Mouse (Mus musculus) C2C12 (cell line): ENCODE measurements around the gene Atrnl1.
A peak's percentile ranks its signal among the peaks of the same experiment; 100 is the strongest.

ENCODE experiments used
- CTCF ChIP-seq: IDR thresholded peaks from one replicate; pipeline ENCODE4 v1.5.1; 2011; ENCODE audit not compliant: control insufficient read depth, insufficient read depth, insufficient read length
- MAX ChIP-seq: IDR thresholded peaks from one replicate; pipeline ENCODE4 v1.6.1; 2011; ENCODE audit warnings: mild to moderate bottlenecking, control low read depth
- MYOD1 ChIP-seq: IDR thresholded peaks from one replicate; pipeline ENCODE4 v1.6.1; 2011; ENCODE audit warnings: low read depth; ENCODE audit not compliant: control insufficient read depth, insufficient read length
- MYOG ChIP-seq: IDR thresholded peaks from one replicate; pipeline ENCODE4 v1.6.1; 2011; ENCODE audit not compliant: control insufficient read depth, insufficient read length; ENCODE audit errors: extremely low read depth
- USF1 ChIP-seq: IDR thresholded peaks from one replicate; pipeline ENCODE4 v1.6.1; 2011; ENCODE audit warnings: low read depth, mild to moderate bottlenecking, control low read depth, moderate library complexity

DNA sequence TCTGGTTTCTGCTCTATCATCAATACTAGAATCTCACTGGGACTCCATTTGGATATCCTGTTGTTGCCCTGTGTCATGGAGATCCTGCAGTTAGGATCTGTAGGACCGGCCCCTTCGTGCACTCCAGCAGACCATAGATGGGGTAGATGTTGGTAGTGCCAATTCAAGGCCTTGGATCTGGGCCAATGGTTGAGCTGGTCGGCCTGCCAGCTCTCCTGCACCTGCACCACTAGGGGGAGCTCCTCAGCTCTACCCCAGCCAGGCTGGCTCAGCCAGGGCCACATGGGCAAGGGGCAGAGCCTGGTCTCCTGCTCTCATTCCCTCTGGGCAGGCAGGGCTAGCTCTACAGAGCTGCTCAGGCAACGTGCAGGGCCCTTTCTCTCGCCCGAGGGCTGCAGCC is 114.1 kb downstream of the Atrnl1 start:
- peak; percentile 29 for TF ChIP-seq CTCF
- TF ChIP-seq USF1: no peak
- no peak for TF ChIP-seq MAX
- TF ChIP-seq MYOD1: no peak
- no peak for TF ChIP-seq MYOG
